Mouse (Mus musculus) adrenal gland, adult (tissue): ENCODE measurements around the gene Zfp951.
"Not testable (repeated sequence)": the region's sequence is repeated elsewhere in the genome, so short reads cannot be mapped to it uniquely, and the experiment has no call there.

Experiments
- DNase-seq, 2 experiments: peaks; one replicate each; pipeline ENCODE4 v3.0.0; 2022 to 2023; ENCODE audit warnings: low spot score in 1 of 2; ENCODE audit not compliant: inconsistent age in 2 of 2

Gene Zfp951

DNA sequence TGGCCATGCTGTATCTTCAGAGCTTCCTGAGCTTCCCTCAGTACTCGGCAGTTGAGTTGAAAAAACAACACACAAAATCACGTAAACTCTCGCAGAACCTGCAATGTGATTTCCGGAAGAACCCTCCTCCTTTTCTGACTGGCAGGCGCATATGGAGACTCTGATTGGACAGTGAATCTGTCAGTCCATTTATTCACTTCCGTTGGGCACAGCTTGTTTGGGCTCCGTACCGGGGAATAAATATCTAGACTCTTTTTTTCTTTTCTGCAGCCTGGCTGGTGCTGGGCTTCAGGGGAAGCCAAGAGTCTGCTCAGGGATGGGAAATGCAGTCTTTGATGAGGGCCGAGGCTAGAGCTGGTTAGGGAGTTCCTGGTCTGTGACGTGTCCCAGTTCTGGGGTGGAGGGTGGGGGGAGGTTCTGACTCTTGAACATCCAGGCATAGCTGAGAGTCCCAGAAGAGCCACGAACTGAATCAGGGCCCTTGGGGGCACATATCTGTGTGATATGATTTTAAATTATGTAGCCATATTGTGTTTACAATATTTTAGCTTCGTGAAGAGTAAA is at the start of gene Zfp951:
Gene Zfp951, minus strand, starts transcription at position 109 of the 564 bp plus-strand sequence.
- DNase-seq: peak; percentile 76 to 94

DNA sequence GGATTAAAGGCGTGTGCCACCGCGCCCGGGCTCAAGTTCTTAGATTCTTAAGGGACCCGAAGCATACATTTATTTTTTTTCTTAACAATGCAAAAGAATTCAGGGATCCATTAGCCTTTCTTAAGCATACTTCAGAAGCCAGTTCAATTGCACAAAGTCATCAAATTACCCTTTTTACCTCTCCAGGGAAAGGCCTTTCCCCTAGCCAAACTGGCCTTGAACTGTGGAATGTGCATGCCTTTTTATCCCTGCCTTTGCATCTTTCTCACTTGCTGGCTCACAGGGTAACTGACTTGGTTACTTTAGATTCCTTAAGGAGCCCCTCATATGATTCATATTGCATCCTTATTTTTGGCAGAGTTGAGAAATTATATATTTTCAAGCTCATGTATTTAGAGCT is 46.7 kb upstream of the Zfp951 start:
- DNase-seq: not testable (repeated sequence)

DNA sequence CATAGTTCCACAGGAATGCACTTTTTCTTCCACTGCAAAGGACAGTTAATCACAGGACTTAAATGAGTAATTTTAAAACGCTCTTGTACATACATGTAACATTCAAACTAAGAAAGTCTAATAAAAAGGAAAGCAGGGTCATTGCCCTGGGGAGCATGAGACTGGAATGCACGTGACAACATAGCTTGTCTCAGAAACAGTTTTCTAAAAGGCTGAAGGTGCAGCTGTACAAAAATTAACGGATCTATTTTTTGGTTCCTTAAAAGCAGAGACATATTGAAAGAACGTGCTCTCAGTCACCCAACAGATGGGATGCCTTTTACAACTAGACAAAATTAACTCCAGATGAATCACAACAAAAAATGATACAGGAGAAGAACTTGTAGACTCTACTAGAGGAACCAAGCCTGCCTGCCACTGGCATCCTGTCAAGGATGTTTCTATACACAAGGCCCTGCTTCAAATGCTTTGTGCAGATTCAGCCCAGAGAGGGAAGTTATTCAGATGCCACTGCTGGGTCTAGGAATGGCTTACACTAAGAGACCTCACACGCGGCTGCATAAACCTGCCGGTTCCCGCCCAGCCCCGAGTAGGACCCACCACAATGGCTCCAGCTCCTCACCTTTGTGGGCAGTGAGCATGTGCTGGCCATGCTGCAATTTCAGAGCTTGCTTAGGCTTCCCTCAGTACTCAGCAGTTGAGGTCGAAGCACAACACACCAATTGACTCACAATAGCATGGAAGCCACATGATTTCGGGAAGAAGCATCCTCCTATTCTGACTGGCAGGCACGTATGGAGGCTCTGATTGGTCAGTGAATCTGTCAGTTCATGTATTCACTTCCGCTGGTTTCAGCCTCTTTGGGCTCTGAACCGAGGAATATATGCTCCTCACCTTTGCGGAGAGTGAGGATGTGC is 567 bp downstream of the Zfp951 start:
- peak in 1 of 2 experiments; percentile 19 for DNase-seq

DNA sequence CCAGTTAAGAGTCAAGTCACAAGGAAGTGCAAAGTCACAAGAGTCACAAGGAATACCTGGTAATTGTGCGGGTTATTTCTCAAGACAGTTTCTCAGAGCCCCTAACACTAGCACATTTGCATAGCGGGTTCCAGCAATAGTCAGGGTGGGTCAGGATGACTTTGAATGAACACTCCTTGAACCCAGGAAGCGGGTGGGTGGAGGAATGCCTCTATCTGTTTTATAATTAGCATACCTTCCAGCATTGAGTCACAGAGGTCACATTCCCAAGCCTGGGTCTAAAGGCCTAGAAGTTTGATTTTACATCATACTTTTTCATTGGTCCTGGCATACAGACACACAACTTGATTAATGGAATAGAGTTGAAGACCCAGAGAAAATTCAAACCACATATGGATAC is 5.3 kb downstream of the Zfp951 start:
- not testable (repeated sequence) for DNase-seq

DNA sequence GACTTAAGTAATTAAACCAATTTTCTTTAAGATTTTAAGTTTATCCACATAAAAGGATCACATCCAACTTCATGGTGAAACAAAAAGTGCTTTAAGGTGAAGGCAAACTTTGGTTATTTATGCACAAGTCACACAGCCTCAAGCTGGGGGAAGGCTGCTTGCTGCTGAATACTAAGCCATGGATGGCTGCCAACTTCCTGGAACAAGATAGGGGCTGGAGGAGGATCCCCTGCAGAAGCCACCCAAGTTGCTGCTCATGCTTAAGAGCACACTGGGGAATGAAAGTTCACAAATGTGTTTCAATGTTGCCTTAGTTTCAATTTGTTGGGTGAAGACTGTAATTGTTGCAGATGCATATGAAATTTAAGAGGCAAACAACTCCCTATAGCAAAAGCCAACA is 26.5 kb downstream of the Zfp951 start:
- no peak for DNase-seq

DNA sequence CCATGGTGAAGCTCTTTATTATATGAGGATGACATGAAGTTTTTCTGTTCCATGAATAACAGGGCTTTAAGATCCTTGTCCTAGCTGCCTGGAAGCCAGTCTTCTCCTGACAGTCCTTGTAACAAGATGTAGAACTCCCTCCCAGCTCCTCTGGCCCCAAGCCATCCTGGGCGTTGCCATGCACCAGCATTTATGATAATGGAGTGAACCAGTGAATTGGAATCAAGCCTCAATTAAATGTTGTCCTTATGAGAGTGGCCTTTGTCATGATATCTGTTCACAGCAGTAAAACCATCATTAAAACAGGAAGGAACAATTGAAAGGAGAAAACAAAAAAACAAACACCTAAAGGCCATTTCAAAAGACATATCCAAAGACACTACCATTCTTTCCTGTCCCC is 30.3 kb downstream of the Zfp951 start:
- DNase-seq: no peak

DNA sequence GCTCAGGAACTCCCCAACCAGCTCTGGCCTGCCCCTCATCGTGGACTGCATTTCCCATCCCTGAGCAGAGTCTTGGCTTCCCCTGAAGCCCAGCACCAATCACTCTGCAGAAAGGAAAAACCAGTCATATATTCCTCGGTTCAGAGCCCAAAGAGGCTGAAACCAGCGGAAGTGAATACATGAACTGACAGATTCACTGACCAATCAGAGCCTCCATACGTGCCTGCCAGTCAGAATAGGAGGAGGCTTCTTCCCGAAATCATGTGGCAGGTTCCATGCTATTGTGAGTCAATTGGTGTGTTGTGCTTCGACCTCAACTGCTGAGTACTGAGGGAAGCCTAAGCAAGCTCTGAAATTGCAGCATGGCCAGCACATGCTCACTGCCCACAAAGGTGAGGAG is 89.7 kb downstream of the Zfp951 start:
- DNase-seq: not testable (repeated sequence)
